9 mouse cellular contexts compared by ENCODE assay signal in the genomic region with DNA sequence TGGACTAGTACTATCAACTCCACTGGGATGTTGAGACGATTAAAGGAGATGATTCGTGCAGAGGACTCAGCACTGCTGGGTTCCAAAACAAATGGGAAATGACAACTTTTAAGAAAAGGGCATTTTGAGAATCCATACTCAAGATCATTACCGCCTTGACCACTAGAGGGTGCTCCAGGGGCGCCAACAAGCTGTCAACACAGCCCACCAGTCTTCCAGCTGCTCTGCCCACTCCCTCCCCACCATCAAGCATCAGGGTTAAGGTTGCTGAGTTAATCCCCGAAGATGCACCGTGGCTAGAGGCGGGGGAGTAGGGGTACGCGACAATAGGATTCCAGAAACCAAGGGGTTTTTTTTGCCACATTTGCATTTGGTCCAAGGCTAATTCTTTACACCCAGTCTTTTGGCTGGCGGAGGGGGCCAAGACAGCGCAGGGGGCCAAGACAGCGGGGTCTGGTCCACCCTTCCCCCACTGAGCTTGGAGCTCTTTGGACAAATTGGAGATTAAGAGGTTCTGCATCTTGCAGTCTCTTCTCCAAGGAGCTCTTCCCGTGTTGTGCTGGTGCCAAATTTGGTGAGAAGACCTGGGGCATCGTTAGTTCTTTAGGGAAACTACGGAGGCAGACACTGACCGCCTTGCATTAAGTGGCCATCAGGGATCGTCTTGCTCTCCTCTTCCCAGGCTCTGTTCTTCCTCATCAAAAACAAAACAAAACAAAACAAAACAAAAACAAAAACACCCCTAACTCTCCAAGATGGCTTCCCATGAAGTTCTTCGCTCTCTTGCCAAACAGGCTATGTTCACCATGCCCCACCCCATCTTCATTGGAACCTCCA. TPM values are rescaled to one million over a fixed set of nuclear protein-coding genes. Genes with fewer than 3 reads are reported as not detected.
DNase-seq lines count a peak whose midpoint lies in the region; ATAC-seq and TF ChIP-seq lines count a peak whose summit lies in the region.
"Had no signal": no experiment of that assay in that cellular context is flagged by ENCODE, and none has a peak within 500 bp of the region (broad histone marks: within the 10 kb centered on the region; RNA-seq: fewer than 3 reads in every experiment).

No protein-coding gene starts in this region.

- peaks cover 0 to 15% of the 10 kb centered on the region in 2 experiments; a peak in 1 of 4 replicates for H3K4me1 ChIP-seq in ES-E14 (ENCODE audit: control insufficient read depth in 2 of 2, insufficient read depth in 2 of 2, low read length in 2 of 2, poor library complexity in 1 of 2)
- H3K4me1 ChIP-seq in forebrain, embryonic 11.5 days (replicated peaks; ENCODE audit: control insufficient read depth, insufficient read depth, low read length) = peaks cover 25% of the 10 kb centered on the region; the same call in 1 of the 2 replicates
- H3K4me1 ChIP-seq in lung, postnatal 0 days (ENCODE audit: insufficient read depth, low read depth, low read length) = peaks cover 3% of the 10 kb centered on the region; the same call in 1 of the 2 replicates

- TF ChIP-seq CTCF in layer of hippocampus, adult 2 months (conservative IDR thresholded peaks at IDR 0.05) = peak; percentile 93
- TF ChIP-seq CTCF in lung, postnatal 0 days (IDR thresholded peaks at IDR 0.05) = peak; percentile 96

- no peak for TF ChIP-seq EP300 in lung, postnatal 0 days (IDR thresholded peaks at IDR 0.05)

- peaks cover 37% of the 10 kb centered on the region for H3K36me3 ChIP-seq in ES-E14 (ENCODE audit: control insufficient read depth, insufficient read depth, low read length, poor library complexity, severe bottlenecking)
- H3K36me3 ChIP-seq in forebrain, embryonic 11.5 days (ENCODE audit: control insufficient read depth, insufficient read depth, low read length) = no peaks in the 10 kb centered on the region; the same call in 1 of the 2 replicates
- H3K36me3 ChIP-seq in lung, postnatal 0 days (ENCODE audit: insufficient read depth, low read length) = peaks cover 7% of the 10 kb centered on the region; the same call in 1 of the 2 replicates

- no peaks in the 10 kb centered on the region for H3K27me3 ChIP-seq in forebrain, embryonic 11.5 days (ENCODE audit: control insufficient read depth, insufficient read depth, low read length)
- H3K27me3 ChIP-seq in lung, postnatal 0 days (replicated peaks; ENCODE audit: insufficient read depth, low read length) = no peaks in the 10 kb centered on the region

- H3K9me3 ChIP-seq in ES-E14 (ENCODE audit: control insufficient read depth, insufficient read depth, low read depth, low read length) = no peaks in the 10 kb centered on the region
- H3K9me3 ChIP-seq in forebrain, embryonic 11.5 days (ENCODE audit: control insufficient read depth, low read length) = no peaks in the 10 kb centered on the region
- H3K9me3 ChIP-seq in lung, postnatal 0 days (ENCODE audit: low read length) = no peaks in the 10 kb centered on the region
- H3K9me3 ChIP-seq: megakaryocyte, embryonic 14.5 days had no signal

- WGBS in forebrain, embryonic 11.5 days = 22% methylated on average over 18 of the region's 18 CpGs
- WGBS in lung, postnatal 0 days = 31% methylated on average over 18 of the region's 18 CpGs

- H3K4me2 ChIP-seq in forebrain, embryonic 11.5 days (ENCODE audit: low read depth, low read length, severe bottlenecking) = peak overlapping the region; percentile 94
- H3K4me2 ChIP-seq in lung, postnatal 0 days (replicated peaks; ENCODE audit: low read depth, low read length) = peak overlapping the region; percentile 88

- no peak for DNase-seq in ES-E14 (ENCODE audit: low read depth, low spot score)
- DNase-seq in c-Kit-positive CD71-negative TER-119-negative erythroid progenitor cells, embryonic 14.5 days (ENCODE audit: low read depth) = peak; percentile 73
- peak; percentile 89 for DNase-seq in forebrain, embryonic 11.5 days (ENCODE audit: low spot score)
- DNase-seq in heart, postnatal 25 days (ENCODE audit: low spot score) = peak; percentile 34
- peak; percentile 74 to 85 for DNase-seq in layer of hippocampus, adult 2 months (ENCODE audit: low spot score in 2 of 2)
- peak; percentile 89 for DNase-seq in lung, postnatal 0 days (ENCODE audit: low spot score)
- DNase-seq in retina, postnatal 1 day = peak; percentile 89
- peak; percentile 74 to 77 for DNase-seq in thymus, postnatal 36 days

- H3K9ac ChIP-seq in ES-E14 (ENCODE audit: insufficient read depth, low read depth, low read length, poor library complexity, severe bottlenecking) = no peak overlapping the region; the same call in 1 of the 2 replicates
- H3K9ac ChIP-seq in forebrain, embryonic 11.5 days (ENCODE audit: low read length) = peak overlapping the region; percentile 90
- H3K9ac ChIP-seq in lung, postnatal 0 days (replicated peaks; ENCODE audit: low read depth) = no peak overlapping the region

- ATAC-seq in forebrain, embryonic 11.5 days (replicated peaks; ENCODE audit: low FRiP score) = 0 out of 2 replicates have a peak, but pooled peaks have one; percentile 38
- ATAC-seq in lung, postnatal 0 days = no peak

- H3K27ac ChIP-seq in ES-E14 (ENCODE audit: insufficient read depth, low read depth, low read length, poor library complexity, severe bottlenecking) = no peak overlapping the region
- peak overlapping the region; percentile 46; the same call in 1 of the 2 replicates for H3K27ac ChIP-seq in forebrain, embryonic 11.5 days (ENCODE audit: low read depth, low read length)
- H3K27ac ChIP-seq in layer of hippocampus, adult 2 months = peak overlapping the region; percentile 99
- H3K27ac ChIP-seq in lung, postnatal 0 days (ENCODE audit: low read length) = peak overlapping the region; percentile 79; the same call in 1 of the 2 replicates

- in situ Hi-C loops in ES-E14 (cut with MboI; ENCODE audit: low sequenced_read_pairs in 2 of 2, unreplicated experiment in 2 of 2) = no loop called here

- intact Hi-C loops in heart, postnatal 25 days (cut with DNase I) = loop anchor here (5.0 kb wide), 2 partner anchors 95 to 240 kb away; no protein-coding TSS in a partner anchor

- peak overlapping the region; percentile 97 to 98 for H3K4me3 ChIP-seq in ES-E14 (ENCODE audit: insufficient read depth in 1 of 2, low read depth in 1 of 2, low read length in 2 of 2, poor library complexity in 1 of 2, severe bottlenecking in 1 of 2)
- peak overlapping the region; percentile 65 for H3K4me3 ChIP-seq in forebrain, embryonic 11.5 days (ENCODE audit: low read depth, low read length)
- H3K4me3 ChIP-seq in layer of hippocampus, adult 2 months = peak overlapping the region; percentile 91
- H3K4me3 ChIP-seq in lung, postnatal 0 days (ENCODE audit: low read depth, low read length) = peak overlapping the region; percentile 73; the same call in 1 of the 2 replicates

TF ChIP-seq in ES-E14, 5 proteins besides CTCF, POLR2A, EP300 and RAD21:
- TF ChIP-seq ZNF384 (IDR thresholded peaks at IDR 0.05; ENCODE audit: low read depth, low read length) = 0 out of 2 replicates have a peak, but pooled peaks have one; percentile 5
- TF ChIP-seq HCFC1 (IDR thresholded peaks at IDR 0.05; ENCODE audit: borderline replicate concordance, insufficient read depth, low read length) = no peak

RNA-seq across cellular contexts. Expression of a gene that starts 1.8 kb away (rescaled TPM):
- total RNA-seq in ES-E14 (2012; rRNA removed) = 3.4 and 9.3 TPM in 2 replicates
- polyA plus RNA-seq in forebrain, embryonic 11.5 days (2014; fragmentation: Nextera tagmentation; extraction: Ambion mirVana) = not detected in 2 replicates
- under 1 TPM in 1 of 2 experiments, not detected in 1; 0.26 TPM for total RNA-seq in heart, postnatal 25 days (2021)
- 10 to 100 TPM; 11.9 to 22.4 TPM for total RNA-seq in layer of hippocampus, adult 2 months (2021)
- 0.13 TPM in 1 of 2 replicates, not detected in the other for polyA plus RNA-seq in lung, postnatal 0 days (2015; fragmentation: Nextera tagmentation; extraction: Ambion mirVana)

RNA-seq across cellular contexts. Expression of a gene that starts 2.2 kb away (rescaled TPM):
- 28.2 and 30.1 TPM in 2 replicates for total RNA-seq in ES-E14 (2012; rRNA removed)
- polyA plus RNA-seq in forebrain, embryonic 11.5 days (2014; fragmentation: Nextera tagmentation; extraction: Ambion mirVana) = 31.2 and 32.3 TPM in 2 replicates
- total RNA-seq in heart, postnatal 25 days (2021) = 10 to 100 TPM; 27.9 to 33.5 TPM
- total RNA-seq in layer of hippocampus, adult 2 months (2021) = 100 to 1,000 TPM; 336 to 347 TPM
- 52.2 and 60.6 TPM in 2 replicates for polyA plus RNA-seq in lung, postnatal 0 days (2015; fragmentation: Nextera tagmentation; extraction: Ambion mirVana)

RNA-seq across cellular contexts. Expression of a gene that starts 27.7 kb away (rescaled TPM):
- 7.9 and 10.3 TPM in 2 replicates for total RNA-seq in ES-E14 (2012; rRNA removed)
- polyA plus RNA-seq in forebrain, embryonic 11.5 days (2014; fragmentation: Nextera tagmentation; extraction: Ambion mirVana) = 1.4 and 2.1 TPM in 2 replicates
- total RNA-seq in heart, postnatal 25 days (2021) = 1 to 10 TPM; 1.5 to 1.8 TPM
- 100 to 1,000 TPM; 756 to 804 TPM for total RNA-seq in layer of hippocampus, adult 2 months (2021)
- 1.0 and 1.2 TPM in 2 replicates for polyA plus RNA-seq in lung, postnatal 0 days (2015; fragmentation: Nextera tagmentation; extraction: Ambion mirVana)

RNA-seq across cellular contexts. Expression of a gene that starts 54.6 kb away (rescaled TPM):
- 16.5 and 23.5 TPM in 2 replicates for total RNA-seq in ES-E14 (2012; rRNA removed)
- polyA plus RNA-seq in forebrain, embryonic 11.5 days (2014; fragmentation: Nextera tagmentation; extraction: Ambion mirVana) = 63.9 and 76.7 TPM in 2 replicates
- 10 to 100 TPM; 20.5 to 22.9 TPM for total RNA-seq in heart, postnatal 25 days (2021)
- total RNA-seq in layer of hippocampus, adult 2 months (2021) = 10 to 100 TPM; 55.5 to 64.8 TPM
- polyA plus RNA-seq in lung, postnatal 0 days (2015; fragmentation: Nextera tagmentation; extraction: Ambion mirVana) = 49.5 and 52.4 TPM in 2 replicates

RNA-seq across cellular contexts. Expression of a gene that starts 59.2 kb away (rescaled TPM):
- total RNA-seq in ES-E14 (2012; rRNA removed) = 39.9 and 42.4 TPM in 2 replicates
- polyA plus RNA-seq in forebrain, embryonic 11.5 days (2014; fragmentation: Nextera tagmentation; extraction: Ambion mirVana) = 10.0 and 10.6 TPM in 2 replicates
- 1 to 10 TPM; 6.3 to 6.4 TPM for total RNA-seq in heart, postnatal 25 days (2021)
- 1 to 10 TPM; 5.5 to 5.8 TPM for total RNA-seq in layer of hippocampus, adult 2 months (2021)
- 24.8 and 29.5 TPM in 2 replicates for polyA plus RNA-seq in lung, postnatal 0 days (2015; fragmentation: Nextera tagmentation; extraction: Ambion mirVana)

Comparison
In these comparisons a context has a peak if more than half of its experiments do, and no peak if none do; other contexts are left out.
1. RNA of a gene that starts 2.2 kb away (total RNA-seq): 336 to 347 TPM in layer of hippocampus, adult 2 months; 27.9 to 33.5 TPM in heart, postnatal 25 days and 28.2 to 30.1 TPM in ES-E14; every median in the first group is over 4 times any median in the second.
2. RNA of a gene that starts 27.7 kb away (total RNA-seq): 756 to 804 TPM in layer of hippocampus, adult 2 months; 7.9 to 10.3 TPM in ES-E14 and 1.5 to 1.8 TPM in heart, postnatal 25 days; every median in the first group is over 10 times any median in the second.
3. Peak in every context shown above with its lines, with median percentiles within 50 percentile points of each other: H3K4me3 ChIP-seq.